Mouse (Mus musculus) layer of hippocampus, postnatal 14 days (tissue): ENCODE measurements around the gene Pex6. TPM values are rescaled to one million over a fixed set of nuclear protein-coding genes. Genes with fewer than 3 reads are reported as not detected.

ENCODE experiments used
- DNase-seq, 2 experiments: peaks; one replicate each; pipeline ENCODE4 v3.0.0; 2021 to 2022; ENCODE audit warnings: low spot score in 2 of 2, mixed read lengths in 1 of 2
- long read RNA-seq, 2 experiments: library from polyadenylated mRNA; stranded (forward); transcript quantifications; one replicate each; pipeline ENCODE4 v2.0.0; 2021
- total RNA-seq, 2 experiments: library from RNA; stranded (reverse); gene quantifications; 2 replicates each; pipeline ENCODE4 v1.2.3; 2021

Pex6 gene
- 10 to 100 TPM; 32.0 to 36.8 TPM for total RNA-seq
- long read RNA-seq, experiment 1, transcript Pex6-201 (17 exons, 3,200 nt) = major isoform, 35 of 49 reads
- long read RNA-seq, experiment 1, partial matches to known transcripts = 2 of 49 reads
- long read RNA-seq, experiment 1, other reads (novel, unspliced or antisense) = 9 of 49 reads
- long read RNA-seq, experiment 2, transcript Pex6-201 (17 exons, 3,200 nt) = major isoform, 48 of 68 reads
- long read RNA-seq, experiment 2, partial matches to known transcripts = 5 of 68 reads
- long read RNA-seq, experiment 2, other reads (novel, unspliced or antisense) = 12 of 68 reads

DNA sequence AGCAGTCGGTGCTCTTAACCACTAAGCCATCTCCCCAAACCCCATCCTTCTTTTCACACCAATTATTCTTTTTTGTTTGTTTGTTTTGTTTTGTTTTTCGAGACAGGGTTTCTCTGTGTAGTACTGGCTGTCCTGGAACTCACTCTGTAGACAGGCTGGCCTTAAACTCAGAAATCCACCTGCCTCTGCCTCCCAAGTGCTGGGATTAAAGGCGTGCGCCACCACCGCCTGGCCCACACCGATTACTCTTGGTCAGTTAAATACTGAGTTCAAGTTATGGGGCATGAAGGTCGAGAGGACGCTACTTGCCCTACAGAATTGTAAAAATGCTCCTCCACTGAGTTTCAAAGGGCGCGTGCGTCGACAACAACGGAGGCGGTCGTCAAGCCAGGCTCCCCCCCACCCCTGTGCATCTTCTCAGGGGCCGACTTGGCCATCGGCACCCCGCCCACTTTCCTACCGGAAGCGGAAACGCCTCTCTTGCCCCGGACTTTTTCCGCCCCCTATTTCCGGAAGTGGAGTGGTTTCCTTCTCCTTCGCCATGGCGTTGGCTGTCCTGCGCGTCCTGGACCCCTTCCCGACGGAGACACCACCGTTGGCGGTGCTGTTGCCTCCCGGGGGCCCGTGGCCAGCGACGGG is at the start of gene Pex6:
Gene Pex6, plus strand, starts transcription at position 505 of the 639 bp plus-strand sequence.
- DNase-seq = peak; percentile 88 to 95

DNA sequence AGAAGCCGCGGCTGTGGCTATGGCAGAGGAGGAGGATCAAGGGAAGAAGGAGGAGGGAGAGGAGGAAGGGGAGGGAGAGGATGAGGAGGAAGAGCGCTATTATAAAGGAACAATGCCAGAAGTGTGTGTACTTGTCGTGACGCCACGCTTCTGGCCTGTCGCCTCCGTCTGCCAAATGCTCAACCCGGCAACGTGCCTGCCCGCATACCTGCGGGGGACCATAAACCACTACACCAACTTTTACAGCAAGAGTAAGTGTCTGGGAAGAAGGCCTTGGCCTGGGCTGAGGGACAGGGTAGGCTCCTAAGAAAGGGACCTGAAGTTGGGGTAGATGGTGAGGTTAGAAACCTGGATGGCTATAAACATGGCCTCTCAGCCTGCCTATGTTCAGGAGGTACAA is 49.3 kb upstream of the Pex6 start:
- DNase-seq = no peak

DNA sequence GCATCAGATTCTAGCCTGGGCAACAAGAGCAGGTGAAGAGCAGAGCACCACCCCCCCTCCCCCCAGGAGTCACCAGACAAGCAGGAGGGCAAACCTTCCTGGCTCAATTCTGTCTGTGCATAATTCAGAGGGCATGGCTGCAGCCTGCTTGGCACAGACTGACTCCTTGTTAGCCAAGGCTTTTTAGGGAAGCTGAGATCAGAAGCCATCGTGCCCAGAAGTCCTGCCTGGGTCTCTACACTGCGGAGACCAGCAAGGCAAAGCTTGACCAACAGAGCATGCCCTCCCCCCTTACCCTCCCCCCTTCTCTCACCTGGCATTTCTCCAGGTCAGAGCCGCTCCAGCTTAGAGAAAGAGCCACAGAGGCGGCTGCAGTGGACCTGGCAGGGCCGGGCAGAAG is 48.5 kb upstream of the Pex6 start:
- no peak for DNase-seq

DNA sequence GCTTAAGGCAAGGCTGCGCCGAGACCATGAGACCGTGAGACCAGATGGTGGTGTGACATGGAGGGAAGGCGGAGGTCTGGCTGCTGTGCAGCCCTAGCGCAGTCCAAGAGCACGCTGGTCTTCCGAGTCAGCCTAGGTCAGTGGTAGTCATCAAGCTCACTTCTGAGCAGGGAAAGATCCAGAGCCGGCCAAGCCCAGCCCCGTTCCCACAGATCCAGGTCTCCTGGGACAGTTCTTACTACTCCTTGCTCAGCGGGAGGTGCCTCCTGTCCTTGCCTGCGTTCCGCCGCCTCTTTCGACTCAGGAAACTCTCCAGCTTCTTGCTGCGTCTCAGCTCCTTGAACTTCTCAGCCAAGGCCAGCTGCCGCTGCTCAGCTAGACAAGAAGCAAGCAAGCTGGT is 43.6 kb upstream of the Pex6 start:
- DNase-seq = no peak

DNA sequence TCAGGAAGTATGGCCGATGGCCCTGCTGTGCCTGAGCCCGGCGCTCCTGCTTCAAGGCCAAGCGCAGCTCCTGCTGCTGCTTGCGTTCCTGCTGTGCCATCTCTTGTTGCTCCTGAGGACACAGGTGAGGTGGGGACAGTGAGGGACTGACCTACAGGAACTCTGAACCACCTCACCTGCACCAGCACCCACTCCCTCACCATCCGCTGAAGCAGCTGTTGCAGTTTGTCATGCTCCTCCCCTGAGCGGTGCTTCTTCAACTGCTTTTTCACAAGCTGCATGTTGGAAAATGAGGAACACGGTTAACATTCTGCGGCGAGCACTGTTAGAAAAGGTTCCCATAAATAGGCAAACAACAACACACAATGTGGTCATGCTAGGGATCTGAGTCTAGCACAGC is 41.4 kb upstream of the Pex6 start:
- no peak for DNase-seq

DNA sequence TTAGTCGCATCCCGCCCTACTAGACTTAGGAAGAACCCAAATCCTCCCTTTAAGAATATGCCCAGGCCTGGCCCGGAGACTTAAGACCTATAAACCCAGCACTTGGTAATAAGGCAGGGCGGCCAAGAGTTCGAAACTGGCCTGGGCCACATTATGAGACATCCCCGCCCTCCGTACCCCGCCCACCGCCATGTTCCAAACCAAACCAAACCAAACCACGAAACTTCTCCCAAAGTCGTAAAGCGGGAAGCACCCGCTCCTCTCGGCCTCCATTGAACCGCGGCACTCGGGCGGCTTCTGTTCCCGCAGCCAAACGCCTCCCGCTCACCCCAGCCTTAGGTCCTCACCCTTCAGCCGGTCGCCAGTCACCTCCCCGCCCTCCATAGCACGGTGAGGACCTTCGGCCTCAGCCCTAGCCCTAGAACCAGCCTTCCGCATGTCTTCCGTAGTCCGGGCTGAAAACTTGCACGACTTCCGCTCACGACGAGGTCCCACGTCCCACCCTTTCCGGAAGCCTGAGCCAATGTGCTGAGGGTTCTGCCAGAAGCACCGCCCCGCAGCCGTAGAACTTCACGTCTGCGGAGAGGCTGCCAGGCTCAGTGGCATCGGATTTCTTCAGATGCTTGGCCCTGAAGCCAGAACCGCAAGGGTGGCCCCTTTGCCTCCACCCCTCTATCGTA is 37.3 kb upstream of the Pex6 start, which contains the start of gene Rrp36:
Gene Rrp36, minus strand, starts transcription at position 503 of the 680 bp plus-strand sequence.
- DNase-seq = peak; percentile 87 to 93

DNA sequence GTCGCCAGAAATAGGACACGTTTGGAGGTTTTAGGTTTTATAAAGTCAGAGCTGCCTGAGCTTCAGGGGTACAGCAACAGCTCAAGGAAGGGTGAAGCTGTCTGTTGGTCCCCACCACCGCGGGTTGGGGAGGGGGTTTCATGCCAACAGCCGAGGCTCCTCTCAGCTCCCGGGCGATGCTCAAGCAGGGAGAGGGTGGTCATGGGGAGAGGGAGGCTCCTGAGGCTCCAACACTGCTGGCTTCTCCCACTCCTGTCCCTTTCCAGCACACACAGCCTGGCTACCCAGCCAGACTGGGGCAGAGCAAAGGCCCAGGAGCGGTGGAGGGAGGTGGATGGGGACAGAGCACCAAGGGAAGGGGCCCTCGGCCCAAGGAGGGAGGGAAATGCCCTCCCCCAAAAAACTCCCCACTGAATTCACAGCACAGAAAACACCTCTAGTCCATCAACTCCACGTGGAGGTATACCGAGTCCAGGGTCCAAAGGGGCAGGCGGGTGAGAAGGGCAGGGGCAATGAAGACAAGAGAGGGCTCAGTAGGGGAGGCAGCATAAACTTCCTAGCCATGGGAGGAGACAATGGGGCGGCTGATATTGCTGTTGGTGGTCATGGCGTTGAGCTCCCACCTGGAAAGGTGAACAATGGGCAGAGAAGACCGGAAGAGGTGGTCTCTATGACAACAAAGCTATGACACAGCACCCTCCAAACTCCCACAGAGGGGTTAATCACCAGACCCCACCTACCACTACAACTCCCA is 36.6 kb upstream of the Pex6 start:
- no peak for DNase-seq

DNA sequence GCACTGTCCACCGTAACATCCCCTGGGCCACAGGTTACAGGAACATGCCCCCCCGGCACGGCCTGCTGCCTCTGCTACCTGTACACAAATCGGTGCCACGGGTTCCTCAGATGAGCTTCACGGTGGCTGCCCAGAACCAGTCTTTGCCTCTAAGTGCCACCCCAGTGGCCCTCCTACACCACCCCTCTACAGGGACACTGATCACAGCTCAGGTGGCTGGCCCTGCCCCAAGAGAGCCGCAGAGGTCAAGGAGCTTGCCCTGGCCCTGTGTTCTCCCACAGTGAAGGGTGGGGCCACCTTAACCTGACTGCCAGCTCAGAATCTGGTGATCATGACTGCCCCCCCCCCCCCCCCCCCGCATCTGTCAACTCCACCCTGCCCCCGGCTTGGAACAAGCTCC is 32.8 kb upstream of the Pex6 start, which contains the start of gene Mea1:
Gene Mea1, plus strand, starts transcription at position 378 of the 400 bp plus-strand sequence.
- no peak for DNase-seq

DNA sequence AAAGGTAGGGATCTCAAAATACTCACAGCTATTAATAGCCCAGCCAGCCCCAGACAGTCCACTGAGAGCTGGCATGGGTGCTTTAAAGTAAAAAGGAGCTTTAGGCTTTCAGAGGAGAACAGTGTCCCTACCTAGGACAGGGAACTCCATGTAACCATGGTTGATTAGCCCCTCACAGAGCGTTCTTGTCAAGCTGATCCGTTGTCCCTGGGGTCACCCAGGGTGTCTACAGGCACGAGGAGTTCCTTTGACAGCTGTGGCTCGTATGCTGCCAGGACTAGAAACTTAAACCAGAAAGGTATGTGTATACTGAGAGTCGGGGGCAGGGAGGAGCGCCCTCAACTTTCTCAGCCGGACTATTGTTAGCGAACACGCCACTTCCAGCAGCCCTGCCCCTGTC is 32.4 kb upstream of the Pex6 start:
- DNase-seq = no peak

DNA sequence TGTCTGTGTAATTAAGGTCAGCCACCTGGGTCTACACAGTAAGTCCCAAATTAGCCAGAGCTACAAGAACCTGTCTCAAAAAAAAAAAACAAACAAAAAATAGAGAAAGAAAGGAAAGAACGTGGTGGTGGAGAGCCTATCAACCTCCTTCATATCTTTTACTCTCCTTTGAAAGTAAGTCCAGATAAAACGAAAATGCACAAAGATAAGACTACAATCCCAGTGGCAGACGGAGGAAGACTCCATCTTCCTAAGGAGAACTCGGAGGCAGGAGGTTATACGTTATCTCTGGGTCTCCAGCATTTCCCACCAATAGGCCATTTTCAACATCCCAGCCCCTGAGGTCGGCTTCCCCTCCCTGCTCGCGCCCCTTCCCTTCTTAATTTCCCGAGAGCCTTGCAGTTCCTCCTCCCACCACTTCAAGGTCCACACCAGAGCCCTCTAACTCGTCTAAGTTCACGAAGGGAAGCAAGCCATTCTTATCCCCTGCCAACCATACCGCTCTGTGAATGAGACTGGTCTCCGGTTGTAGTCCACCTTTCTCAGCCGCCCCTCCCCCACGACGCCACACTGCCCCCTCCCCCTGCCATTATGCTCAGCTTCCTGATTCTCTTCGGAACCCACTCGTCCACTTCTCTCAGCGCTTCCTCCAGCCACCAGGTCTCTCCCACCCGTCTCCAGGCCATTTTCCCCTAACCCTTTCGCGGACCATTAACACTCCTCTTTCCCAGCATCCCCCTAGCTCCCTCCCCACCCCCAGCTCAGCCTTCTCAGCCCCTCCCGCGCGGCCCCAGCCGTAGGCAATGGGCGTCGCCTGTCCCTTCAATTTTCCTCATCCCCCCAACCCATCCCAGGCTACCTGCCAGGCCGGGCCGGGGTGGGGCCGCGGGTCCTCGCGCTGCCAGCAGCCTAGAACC is 31.2 kb upstream of the Pex6 start:
- no peak for DNase-seq

DNA sequence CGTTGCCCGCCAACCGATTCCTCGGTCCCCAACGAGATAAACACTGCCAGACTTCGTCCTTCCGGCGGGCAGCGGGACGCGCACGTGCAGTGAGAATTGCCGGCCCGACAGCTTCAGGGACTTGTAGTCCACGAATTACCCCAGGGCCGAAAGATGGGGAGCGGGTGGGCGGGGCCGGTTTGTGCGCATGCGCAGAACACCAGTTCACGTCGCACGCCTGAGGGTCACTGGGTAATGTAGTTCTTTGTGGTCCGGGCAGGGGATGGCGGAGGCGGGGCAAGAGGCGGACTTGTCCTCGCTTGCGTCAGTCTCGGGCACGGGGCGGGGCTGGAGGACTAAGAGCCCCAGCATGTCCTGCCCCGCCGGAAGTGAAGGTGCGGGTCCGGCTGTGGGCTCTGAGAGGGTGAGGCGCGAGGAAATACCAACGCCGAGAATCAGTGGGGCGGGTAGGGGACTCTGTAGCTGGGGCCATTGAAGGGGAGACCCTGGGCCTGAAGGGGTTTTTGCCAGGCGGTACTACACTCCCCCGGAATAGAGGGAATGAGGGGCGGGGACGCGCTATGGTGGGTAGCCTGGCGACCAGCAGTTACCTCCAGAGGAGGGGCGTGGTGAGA is 30.4 kb upstream of the Pex6 start, which contains the start of gene Klhdc3:
Gene Klhdc3, minus strand, starts transcription at position 155 of the 614 bp plus-strand sequence.
- peak; percentile 94 to 98 for DNase-seq

DNA sequence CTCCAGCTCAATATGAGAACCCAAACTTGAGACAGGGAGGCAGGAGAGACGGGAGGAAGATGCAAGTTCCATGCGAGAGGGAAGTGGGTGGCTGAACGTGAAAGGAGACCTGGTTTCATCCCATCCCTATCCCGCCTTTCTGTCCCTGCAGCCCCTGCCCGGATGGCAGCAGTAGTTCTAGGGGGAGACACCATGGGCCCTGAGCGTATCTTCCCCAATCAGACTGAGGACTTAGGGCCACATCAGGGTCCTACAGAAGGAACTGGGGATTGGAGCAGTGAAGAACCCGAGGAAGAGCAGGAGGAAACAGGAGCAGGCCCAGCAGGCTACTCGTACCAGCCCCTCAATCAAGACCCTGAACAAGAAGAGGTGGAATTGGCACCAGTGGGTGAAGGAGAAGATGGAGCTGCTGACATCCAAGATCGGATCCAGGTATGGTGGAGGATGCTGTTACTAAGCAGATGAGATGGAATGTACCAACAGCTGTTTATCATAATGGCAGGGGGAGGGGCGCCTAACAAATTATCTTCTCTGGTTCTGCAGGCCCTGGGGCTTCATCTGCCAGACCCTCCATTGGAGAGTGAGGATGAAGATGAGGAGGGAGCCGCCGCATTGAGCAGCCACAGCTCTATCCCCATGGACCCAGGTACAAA is 29.7 kb upstream of the Pex6 start:
- DNase-seq = peak in 1 of 2 experiments; percentile 26

DNA sequence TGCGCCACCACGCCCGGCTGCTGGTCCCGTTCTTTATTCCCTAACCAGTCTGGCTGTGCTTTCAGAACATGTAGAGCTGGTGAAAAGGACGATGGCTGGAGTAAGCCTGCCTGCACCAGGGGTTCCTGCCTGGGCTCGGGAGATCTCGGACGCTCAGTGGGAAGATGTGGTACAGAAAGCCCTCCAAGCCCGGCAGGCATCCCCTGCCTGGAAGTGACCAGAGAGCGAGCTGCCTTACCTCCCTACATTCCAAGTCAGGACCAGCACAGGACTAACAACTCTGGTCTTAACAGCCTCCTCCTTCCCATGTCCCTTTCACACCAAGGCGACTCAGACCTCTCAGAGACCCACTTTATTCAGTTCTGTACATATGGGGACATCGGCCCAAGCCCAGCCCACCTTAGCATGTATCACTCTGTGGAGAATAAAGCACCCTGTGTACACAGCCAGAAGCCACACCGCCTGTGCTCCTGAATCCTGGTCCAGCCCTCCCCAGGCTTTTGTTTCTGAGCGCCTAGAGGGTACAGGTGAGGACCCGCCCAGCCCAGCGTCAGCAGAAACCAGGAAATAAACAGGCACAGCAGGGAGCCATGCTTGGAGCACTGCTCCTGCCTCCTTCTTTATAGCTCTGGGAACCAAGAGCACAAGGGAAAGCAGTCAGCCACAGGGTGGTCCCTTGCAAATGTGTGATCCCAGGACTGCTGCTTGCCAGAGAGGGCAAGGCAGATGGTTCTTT is 28.4 kb upstream of the Pex6 start:
- DNase-seq = no peak

DNA sequence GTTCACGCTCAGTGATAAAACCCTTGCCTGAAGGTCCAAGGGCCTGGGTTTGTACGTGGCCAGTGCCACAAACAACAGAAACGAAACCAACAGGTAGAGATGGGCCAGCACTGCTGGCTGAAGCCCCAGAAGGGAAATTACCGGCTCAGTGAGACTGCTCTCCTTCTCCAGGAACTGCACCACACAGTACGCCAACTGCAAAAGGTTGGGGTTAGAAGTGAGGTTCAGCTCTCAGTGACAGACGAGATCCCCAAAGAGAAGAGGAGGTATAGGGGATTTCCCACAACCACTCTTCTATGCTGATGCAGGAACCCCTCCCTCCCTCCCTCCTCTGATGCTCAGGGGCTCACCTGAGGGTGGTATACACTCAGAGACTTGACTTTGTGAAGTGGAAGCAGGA is 25.4 kb upstream of the Pex6 start:
- no peak for DNase-seq

DNA sequence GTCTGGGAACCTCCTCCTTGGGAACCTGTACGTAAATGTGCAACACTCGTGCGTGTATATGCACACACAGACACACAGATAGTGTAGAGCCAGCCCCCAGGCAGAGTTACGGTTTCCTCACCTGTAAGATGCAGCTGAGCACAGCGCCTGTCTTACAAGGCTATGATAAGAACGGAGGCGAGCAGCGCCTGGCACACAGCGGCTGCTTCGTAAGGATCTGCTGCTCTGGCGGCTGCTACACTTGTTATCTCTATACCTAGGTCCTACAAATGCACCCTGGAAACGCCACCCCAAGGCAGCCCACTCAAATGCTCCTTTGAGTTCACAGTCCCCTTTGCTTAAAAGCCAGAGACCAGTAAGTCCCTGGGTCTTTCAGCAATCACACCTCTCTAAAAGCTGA is 20.6 kb upstream of the Pex6 start:
- DNase-seq = no peak

DNA sequence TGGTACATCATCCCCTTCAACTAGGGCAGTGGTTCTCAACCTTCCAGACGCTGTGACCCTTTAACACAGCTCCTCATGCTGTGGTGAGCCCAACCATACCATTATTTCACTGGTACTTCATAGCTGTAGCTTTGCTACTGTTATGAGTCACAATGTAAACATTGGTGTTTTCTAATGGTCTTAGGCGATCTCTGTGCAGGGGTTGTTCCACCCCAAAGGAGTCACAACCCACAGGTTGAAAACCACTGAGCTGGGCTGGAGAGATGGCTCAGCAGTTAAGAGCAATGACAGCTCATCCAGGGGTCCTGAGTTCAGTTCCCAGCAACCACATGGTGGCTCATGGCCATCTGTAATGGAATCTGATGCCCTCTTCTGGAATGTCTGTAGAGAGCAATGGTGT is 19.9 kb upstream of the Pex6 start:
- no peak for DNase-seq

DNA sequence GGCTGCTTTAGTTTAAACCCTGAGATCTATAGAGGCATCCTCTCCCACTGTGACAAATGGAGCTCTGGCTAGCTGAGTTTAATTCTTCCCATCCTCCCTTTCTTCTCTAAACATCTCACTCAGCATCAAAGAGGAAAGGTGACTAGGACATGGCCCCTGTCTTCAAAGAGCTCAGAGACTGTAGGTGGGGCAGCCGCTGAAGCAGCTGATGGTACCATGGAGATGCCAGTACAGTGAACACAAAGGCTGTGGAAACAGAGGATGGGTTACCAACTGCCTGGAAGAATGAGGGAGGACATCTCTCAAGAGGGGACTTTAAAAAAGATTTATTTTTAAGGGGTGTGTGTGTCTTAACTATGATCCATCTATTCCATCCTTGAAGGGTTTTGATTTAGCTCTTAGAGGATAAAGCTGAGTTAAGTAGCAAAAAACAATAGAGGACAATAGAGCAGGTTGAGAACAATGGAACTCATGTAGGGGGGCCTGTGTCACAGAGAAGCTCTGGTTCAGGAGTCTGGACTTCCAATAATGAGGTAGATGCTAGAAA is 16.7 kb upstream of the Pex6 start:
- no peak for DNase-seq

DNA sequence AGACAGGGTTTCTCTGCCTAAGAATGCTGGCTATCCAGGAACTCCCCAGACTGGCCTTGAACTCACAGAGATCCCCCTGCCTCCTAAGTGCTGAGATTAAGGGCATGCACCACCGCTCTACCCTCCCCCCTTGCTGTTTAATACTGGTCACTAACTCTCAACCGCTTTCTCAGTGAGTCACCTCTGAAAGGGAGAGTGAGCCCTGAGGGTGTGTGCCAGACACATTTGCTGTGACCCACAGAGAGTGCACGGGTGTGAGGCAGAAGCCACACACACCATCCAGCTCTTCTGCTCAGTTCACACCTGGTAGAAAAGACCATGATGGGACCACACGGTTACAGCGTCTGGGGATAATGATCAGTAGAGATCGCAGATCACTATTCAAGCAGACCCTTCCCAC is 12.7 kb upstream of the Pex6 start:
- no peak for DNase-seq
